Mouse (Mus musculus): ENCODE measurements around the gene Ranbp3.

GRCm38 (mm10) chr17:56715360-56715759 lies 42.3 kb downstream of the Ranbp3 start:
- TF ChIP-seq EP300 (optimal IDR thresholded peaks at IDR 0.05) (no peak), CTCF (IDR thresholded peaks at IDR 0.05; ENCODE audit: low read depth) (no peak)

All from stomach, postnatal 0 days (tissue).